Mouse (Mus musculus): ENCODE results near the gene Zfp870.
"Not testable (repeated sequence)": the region's sequence is repeated elsewhere in the genome, so short reads cannot be mapped to it uniquely, and the experiment has no call there.

Zfp870 gene

GRCm38 (mm10) chr17:32867266-32867665, 24.2 kb downstream of the Zfp870 start:
- not testable (repeated sequence) for DNase-seq

DNA sequence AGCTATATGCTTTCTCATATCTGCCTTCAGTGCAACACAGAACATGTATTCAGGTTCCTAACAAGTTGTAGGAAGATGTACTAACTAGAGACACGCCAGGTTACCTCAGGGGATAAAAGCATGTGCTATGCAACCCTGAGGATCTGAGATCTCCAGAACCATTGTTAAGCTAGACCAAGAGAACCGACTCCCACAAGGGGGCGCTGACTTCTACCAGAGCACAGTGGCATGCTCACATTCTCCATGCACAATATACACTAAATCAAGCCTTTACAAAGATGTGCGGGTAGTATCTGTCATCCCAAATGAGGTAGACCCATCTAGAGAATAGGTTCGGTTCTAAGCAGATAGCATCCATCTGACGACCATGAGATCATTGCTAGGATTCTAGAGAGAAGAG, 34.7 kb downstream of the Zfp870 start:
- not testable (repeated sequence) for DNase-seq

DNA sequence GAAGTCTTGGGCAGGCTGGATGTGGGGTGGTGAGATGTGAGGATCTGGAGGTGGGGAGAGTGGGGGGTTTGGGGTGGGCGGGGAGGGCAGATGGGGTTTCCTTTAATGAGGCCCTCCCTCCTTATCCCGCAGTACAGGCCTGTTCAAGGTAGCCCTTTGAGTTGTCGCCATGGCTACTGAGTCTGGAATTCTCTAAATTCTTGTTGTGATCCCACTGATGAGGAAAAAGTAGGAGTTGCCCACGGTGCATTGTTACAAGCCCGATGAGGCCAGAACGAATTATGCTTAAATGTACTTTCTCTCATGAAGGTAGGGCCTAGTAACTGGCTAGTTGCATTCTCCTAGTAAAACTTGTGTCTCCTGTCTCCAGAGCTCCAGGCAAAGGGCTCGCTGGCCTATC, 39.9 kb downstream of the Zfp870 start:
- DNase-seq, result no peak

- DNase-seq, result no peak
These were observed 50.1 kb downstream of the Zfp870 start for GRCm38 (mm10) chr17:32841388-32841787.

DNA sequence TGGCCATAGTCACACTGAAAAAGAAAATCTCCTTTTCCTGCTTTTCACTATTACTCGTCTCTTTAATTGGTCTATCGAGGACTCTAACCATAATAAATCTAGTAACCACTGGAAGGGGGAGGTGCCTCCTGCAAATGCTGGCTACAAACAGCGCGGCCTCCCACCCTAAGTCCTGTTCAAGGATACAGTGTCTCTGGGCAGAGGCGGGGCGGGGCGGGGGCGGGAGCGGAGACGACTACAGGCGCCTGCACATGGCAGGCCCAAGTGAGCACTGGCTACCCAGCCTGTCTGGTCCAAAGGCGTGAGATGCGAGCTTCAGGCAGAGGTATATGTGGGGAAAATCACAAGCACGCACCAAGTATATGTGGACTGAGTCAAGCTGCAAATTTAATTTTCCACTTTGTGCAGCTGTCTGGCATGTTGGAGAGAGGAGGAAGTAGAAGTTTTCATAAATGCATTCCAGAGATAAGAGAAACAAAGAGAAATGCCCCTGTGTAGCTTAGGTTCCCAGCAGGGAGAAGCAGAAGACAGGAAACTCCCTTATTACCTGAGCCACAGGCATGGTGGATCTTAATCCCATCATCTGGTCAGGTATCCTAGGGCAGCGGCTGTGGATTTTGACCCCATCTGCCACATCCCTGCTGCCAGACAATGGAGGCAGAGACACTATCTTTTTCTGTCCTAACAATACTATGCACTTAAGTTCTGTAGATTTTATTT, 52.2 kb downstream of the Zfp870 start:
- DNase-seq, result no peak

DNA sequence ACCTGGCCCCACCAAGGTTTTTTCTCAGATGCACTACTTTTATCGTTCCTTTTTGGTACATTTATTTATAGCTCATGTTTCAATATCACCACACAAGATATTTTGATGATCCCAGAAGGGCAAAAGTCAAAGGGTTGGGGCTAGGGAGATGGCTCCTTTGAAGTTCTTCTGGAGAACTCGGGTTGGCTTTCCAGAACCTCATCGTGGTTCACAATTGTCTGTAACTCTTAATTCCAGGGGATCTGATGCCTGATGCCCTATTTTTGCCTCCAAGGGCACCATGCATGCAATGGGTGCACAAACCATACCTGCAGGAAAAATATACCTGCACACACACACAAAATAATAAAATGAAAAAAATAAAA, 61.0 kb downstream of the Zfp870 start:
- no peak for DNase-seq

- peak; percentile 85 to 87 for DNase-seq
These were observed 61.7 kb downstream of the Zfp870 start, which contains the start of gene Zfp799 for GRCm38 (mm10) chr17:32829540-32830417. Gene Zfp799 (minus strand): TSS chr17:32830261.

Measured in cerebellum, postnatal 10 days (tissue).